Mouse (Mus musculus) kidney, postnatal 36 days (tissue): ENCODE data around the gene Robo1.

Experiments used
- DNase-seq, 2 experiments: peaks; one replicate each; pipeline ENCODE4 v3.0.0; 2021 to 2022; ENCODE audit warnings: mixed read lengths in 2 of 2

Gene Robo1

DNA sequence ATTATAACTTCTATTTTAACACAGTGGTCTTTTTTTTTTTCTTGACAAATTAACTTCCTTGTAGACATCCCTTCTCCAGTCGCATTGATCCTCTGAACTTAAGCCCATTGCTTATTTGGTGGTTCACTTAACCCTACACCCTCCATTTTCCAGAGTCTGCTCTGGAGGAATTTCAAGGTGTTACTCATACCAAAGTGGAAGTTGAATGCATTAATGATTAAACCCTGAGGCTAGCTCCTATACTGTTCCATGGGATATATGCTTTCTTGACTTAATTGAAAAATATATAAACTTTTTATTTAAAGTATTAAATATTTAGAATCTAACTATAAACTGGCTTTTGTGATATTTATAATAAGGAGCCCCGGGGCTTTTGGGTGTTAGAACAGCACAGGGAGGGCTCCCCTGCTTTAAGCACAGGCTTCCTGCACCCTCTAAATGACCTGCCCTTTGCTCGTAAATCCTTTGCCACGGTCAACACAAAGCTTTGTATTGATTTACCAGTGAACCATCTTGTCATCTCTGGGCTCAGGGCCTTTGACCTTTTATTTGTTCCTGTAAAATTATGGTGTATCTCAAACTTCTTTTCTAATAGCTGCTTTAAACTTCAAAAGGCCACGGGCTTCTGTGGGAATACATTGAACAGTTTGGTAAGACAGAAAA is 522.4 kb downstream of the Robo1 start:
- DNase-seq: no peak

DNA sequence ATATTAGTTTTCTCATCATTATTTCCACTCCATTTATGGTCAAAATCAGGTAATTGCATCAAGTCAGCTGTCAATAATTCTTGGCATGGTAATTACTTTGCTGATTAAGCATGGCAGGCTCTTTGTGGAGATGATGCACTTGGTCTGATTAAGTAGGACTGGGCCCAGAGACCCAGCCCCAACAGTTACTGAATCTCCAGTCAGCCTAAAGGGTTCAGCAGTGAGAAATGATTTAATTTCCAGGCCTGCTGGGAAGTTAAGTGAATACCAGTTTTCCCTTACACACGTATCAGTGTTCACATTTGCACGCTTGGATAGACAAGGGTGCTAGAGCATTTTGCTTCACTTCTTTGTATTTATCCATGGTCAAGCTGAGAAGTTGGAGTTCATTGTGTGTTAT is 526.2 kb downstream of the Robo1 start:
- no peak for DNase-seq

DNA sequence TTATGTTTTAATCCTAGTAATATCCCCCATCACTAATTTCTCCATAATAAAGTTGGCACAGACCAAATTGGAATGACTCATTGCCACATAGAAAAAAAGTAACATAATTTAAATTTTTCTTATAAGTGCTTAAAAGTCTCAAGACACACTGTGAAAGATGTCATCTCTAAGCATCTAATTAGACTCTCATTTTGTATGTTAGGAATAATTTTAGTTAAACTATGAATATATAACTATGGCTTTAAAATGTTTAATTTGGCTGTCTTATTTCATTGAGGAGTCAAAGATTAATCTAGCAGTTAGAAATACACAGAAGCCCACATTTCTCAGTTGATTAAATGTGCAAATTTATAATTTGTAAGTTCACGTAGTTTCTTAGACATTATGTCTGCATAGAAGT is 530.9 kb downstream of the Robo1 start:
- DNase-seq: no peak

DNA sequence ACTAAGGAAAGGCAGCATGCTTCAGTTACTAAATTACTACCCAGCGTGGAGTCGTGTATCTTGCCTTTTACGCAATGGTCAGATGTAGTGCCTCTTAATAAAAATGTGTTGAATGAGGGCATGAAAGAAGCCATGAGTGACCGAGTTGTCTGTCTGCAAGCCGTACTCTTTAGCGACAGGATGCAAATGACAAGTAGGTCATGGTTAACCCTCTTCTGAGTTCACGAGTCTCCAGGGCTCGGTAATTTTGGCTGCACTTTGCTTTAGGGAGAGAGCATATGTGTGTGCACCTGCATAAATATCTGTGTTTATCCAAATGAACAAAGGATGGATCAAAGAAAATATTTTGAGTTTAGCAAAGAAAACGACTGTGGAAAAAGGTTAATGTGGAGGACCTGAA is 533.0 kb downstream of the Robo1 start:
- DNase-seq: no peak

DNA sequence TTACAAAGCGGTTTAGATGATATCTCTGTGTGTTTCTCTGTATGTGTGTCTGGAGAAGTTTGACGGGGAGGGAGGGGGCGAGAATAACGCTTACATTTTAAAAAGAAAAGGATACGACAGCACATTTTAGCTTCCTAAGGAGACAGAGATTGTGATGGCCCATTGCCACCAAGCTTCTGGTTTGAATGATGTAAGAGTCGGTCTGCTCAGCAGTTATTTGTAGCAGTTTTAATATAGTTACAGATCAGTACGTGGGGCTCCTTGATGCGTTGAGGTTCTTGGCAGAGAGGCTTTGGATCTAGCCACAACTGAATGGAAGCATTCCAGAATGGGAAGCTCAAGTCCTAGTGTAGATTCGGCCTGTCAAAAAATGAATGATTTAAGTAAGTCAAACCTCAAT is 546.0 kb downstream of the Robo1 start:
- no peak for DNase-seq

DNA sequence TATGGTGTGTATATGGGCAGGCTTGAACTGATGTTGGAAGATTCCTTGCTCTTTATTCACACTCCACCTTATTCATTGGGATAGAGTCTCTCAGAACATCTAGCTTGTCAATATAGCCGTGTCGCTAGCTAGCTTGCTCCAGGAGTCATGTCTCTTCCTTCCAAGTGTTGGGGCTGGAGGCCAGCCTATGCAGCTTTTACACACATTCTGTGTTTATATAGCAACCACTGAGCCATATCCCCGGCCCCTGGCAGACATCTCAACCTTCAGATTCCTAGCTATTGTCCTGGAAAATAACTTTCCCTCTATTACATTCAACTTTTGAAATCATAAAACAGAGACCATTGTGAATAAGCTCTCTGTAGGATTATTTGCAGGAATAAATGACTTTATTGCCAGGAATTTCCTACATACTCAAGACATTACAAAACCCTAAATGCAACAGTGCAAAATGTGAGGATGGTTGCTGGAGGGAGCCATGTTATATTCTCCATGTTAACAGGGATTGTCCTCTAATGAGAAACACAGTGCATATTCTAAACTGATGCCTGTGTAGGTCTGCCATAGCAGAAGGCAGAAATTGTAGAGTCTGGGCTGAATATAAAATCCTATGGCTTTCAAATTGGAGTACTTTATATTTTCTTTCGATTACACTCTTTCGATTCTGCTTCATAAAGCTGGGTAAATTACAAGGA is 546.9 kb downstream of the Robo1 start:
- no peak for DNase-seq

DNA sequence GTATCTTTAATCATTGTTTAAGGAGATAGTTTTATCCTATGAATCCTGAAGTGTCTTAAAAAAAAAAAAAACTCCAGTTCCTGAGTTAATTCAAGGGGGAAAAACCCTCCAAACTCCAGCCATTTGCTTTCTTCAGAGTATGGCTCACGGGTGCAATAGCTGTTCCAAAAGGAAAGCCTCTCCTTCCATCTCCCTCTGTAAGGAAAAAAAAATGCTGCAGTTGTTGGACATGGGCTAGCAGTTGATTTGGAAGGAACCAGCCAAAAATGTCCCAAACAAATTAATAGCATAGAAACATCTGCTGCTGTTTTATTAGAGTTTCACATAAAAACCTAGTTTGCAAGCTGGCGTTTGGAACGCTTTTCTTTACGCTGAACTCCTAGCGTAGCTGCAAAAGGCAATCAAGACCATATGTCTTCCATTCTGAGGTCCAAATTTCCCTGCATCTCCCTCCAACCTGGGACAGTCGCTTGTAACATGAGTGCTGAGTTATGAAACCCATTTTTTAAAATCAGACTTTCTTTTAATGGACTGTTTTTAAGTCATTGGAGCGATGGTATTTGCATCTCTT is 553.7 kb downstream of the Robo1 start:
- DNase-seq: no peak

DNA sequence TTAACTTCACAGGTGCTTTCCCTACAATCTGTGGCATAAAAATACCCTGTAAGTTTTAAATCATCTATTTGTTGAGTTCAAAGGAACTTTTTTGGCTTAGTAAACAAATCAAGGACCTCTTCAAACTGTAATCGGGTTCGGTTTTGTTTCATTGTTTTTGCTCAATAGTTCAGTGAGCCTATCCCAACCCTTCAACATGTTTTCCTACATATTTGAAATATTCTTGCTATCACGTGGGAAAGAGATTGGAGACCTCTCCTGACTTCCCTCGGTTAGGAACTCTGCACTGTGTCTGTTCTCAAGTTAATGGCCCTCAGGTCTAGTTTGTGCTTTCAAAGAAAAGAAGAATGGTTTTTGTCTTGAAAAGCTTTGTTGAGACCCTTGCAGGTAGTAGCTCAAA is 557.9 kb downstream of the Robo1 start:
- no peak for DNase-seq

DNA sequence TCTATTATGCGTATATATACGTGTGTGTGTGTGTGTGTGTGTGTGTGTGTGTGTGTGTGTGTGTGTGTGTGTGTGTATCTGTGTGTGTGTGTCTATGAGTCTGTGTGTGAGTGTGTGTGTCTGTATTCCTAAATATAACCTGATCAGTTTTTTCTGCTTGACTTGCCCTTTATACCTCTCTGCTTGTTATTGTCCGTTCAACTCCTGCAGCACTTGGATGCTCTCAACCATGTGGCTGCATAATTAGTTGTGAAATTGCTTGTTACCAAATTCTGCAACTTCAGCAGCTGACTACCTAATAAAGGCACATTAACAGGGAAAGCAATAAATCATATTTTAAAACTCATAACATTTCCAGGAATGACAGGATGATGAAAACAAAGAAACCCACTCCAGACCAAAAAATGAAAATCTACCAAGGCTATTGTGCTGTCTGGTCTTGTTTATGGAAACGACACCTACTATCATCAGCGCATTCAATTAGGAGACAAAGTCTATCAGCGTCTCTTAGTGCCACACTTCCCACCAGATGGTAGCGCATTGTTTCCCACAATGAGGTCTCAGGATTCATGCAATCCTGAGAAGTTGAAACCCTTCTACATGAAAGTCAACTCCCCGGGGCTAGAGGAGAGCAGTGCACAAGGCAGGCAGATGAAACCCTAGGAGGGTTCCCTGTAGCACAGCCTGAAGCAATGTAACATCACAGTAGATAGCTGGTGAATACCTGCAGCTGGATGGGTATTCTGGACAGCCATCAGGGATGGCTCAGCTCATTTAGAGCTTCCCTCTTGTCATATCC is 567.0 kb downstream of the Robo1 start:
- DNase-seq: no peak

DNA sequence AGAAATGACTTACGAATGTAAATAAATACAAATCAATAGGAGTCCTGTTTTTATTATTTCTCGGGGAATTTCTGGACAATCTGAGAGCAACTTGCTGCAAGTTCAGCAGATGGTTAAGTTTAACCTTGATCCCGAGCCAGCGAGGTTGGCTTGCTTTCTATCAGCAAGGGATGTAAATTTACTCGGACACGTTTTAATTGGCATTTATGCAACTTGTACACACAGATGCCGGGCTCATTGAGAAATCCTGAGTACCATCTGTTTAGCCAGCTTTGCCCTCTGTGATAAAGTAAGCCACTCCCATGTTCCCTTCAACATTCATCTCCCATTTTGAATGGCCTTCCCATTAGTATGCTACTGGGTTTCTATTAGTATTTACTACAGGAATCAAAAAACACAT is 580.0 kb downstream of the Robo1 start:
- DNase-seq: no peak

DNA sequence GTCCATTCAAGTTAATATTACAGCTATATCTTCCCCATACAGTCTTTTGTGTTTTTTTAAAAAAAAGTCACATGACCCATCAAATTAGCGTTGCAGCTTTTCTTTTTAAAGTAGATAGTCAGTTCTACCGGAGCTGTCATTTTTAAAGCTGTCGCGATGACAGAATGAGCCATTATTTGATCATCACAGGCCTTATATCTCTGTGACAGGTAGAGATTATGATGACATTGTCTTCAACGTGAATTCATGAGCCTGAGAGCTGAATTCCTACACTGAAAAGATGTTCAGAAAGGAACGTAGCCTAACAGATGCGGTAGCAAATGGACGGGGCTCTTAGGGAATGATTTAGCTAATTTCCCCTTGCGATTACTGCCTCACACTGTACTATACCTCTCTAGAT is 581.3 kb downstream of the Robo1 start:
- no peak for DNase-seq

DNA sequence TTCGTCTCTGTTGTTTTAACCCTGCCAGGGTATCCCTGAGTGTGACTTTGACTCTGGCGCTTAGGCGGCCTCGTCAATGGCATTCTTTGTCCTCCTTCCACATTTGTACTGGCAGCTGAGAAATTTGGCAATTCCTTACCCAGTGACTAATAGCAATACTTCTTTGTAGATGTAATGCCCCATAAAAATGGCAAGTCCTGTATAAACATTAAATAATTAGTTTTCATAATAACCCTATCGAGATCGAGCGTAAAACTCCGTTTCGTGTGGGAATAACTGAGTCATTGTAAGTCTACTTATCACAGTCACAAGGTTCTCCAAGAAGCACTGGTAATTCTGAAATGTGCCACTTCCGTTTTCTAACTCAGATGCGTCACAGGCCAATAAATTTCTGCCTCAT is 589.0 kb downstream of the Robo1 start:
- DNase-seq: no peak

DNA sequence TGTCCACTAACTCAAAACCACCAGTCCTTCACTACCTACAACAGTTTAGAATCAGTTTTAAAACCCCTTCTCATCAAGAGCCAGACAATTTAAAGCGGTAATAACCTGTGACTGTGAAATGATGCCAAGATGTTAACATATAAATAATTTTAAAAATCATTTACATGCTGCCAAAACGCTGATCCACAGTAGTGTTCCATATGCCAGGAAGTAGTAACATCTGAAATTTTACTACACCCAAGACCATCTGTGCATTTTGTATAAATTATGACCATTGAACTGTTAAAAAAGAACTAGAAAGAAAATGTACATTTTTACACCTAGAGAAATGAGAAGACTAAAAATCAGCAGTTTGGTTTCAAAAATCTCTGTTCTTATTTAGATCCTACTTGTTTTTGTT is 600.8 kb downstream of the Robo1 start:
- DNase-seq: no peak

DNA sequence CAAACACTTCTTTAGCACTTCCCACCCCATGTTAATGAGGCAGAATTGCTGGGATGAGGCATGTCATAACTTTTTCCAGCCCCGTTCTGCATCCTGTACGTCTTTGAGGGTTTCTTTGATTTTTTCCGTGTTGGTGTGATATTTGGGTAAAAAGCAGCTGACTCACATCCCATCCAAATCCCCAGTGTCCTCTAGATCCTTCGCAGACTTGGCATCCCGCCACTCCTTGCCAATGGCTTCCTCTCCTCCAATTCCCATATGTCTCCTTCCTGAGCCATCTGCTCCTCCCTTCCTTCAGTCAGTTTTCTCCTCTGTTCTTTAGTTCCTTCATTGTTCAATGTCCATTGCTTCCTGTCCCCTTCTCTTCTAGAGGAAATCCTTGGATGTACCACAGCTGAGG is 605.0 kb downstream of the Robo1 start:
- DNase-seq: peak; percentile 20 to 66

DNA sequence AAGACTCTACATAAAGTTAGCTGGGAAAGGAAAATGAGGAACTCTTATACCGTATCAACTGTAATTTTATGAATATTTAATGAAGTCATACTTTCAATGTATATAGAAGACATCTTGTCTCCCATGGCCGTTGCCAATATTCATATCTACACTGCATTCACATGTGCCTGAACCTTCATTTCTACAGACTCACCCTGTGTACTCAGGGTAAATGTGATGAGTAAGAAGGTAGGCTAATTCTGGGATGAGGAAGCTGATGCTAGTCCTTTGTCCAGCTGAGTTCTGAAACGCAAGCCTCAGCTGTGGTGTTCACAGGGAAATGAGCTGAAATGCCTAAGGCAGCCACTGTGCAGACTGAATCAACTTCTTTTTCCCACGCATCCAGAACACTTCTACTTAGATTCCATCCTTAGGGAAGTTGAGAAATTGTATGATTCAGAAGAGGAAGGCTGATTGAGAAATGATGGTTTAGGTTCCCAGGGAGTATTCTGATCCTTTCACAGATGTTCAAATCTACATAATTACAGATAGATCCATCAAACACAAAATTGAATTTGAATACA is 606.0 kb downstream of the Robo1 start:
- no peak for DNase-seq

DNA sequence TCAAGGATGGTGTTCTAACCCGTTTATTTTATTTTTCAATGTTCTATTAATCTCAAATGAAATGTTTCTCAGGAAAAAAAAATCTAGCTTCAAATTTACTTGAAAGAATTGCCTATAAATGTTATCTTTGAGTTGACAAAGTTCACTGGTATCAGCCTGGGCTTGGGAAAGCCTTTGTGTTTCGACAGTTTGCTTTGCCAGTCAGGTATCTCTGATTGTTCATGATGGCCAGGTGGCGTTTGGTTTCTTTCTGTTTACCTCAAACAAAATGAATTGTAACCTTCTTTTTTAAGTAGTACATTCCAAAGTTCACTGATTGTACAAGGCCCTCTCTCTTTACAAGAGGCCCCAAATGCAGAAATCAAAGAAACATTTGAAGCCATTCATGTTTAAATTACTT is 611.9 kb downstream of the Robo1 start:
- no peak for DNase-seq

DNA sequence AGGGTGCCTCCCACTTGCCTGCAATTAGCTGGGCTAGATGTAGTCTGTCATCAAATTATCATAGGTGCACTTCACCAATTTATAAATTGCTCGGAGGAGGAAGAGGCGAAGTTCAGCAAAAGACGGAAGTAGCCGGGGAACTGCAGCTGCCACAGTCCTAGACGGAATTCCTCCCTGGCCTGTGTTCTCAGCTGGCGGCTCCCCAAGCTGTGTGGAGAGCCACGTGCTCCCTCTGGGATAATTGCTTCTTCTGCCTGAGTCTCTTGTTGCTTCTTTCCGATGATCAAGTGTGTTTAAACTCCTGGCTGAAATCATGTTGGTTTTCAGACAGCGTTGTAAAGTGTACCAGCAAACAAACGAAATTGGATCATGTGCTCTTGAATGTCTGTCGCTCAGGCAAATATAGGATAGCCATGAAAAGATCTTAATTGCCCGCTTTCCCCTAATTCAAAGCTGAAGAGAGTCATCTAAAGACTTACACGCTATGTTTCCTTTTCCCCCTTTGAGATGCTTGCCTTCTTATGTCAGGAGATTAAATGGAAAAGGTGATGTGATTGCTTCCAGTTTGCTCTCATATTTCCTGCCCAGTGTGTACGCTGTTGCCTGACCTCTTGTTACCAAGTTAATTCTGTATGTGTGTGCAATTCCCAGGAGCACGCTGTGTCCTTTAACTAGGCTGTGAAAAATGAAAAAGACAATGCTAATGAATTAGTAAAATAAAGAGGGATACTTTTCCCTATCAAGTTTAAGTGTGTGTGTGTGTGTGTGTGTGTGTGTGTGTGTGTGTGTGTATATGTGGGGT is 616.5 kb downstream of the Robo1 start:
- DNase-seq: peak; percentile 69 to 82

DNA sequence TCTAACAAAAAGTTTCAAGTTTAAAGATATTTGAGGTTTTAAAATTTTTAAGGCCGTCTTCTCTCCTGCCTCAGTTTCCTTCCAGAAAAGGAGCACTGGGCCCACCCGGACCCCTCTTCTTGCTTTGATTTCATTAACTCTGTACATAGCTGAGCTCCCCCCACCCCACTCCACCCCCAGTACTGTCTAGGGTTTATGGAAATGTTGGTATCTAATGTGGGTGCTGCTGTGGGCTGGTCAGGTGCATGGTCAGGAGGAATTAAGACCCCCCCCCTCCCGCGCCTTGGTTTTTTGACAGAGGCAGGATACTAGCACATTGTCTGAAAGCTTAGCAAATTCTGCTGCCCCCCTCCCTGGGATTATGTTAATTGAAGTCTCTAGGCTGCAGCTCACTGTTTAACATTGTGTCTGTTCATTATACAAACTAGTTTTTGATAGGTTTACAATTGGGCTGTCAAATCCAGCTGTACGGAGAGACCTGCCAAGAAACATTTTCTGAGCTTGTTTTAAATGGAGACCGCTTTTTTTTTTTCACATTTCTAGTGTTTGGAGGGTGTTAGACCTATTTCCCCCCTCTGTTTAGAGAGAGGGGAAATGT is 620.5 kb downstream of the Robo1 start:
- DNase-seq: no peak

DNA sequence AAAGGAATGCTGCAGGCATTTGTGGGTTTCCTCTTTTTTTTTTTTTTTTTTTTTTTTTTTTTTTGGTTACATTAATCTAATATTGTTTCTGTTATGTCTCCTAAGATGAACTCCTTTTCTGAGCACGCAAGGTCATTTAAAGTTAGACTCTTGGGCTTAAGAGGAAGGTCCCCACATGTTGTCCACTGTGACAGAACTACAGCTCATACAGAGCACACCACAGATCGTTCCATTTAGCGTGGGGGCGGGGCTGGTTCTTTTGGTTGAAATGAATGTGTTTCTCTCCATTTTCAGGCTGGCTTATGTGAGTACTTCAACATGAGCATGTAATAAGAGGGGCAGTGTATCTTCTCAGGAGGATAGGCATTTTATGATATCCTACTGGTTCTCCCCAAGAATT is 622.8 kb downstream of the Robo1 start:
- DNase-seq: peak in 1 of 2 experiments; percentile 6

DNA sequence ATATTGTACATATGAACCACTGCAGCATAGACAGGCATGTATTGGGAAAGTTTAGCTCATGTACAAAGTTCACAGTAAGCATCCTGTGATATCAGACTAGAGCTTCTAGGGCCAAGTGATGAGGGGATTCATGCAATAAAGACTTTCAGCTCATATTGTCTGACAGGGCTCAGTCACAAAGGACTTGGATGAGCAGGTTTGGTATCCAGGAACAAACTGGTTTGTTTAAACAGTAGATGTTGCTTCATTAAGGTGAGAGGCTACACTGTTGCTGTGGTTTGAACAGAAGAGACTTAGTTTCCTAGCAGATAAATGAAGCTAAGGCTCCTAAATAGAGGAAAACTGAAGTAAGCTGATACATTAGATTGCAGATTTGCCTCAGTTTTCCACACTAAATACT is 626.8 kb downstream of the Robo1 start:
- no peak for DNase-seq

DNA sequence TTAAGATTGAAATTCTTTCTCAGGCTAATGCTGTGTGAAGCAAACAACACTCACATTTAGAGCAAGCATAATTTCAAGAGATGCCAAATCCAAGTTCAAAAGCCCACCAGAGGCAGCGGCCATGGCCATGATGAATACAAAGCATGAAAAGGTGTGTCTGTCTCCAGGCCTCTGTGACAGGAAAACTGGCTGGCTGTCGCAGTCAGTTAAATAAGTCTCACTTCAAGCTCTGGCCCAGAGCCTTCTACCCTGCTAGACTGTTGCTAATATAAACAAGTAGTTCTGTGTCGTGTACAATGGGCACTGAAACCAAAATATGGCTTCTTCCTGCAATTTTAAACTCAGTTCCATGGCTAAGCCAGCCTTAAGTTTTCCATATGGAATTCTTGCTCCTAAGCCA is 629.1 kb downstream of the Robo1 start:
- DNase-seq: no peak

DNA sequence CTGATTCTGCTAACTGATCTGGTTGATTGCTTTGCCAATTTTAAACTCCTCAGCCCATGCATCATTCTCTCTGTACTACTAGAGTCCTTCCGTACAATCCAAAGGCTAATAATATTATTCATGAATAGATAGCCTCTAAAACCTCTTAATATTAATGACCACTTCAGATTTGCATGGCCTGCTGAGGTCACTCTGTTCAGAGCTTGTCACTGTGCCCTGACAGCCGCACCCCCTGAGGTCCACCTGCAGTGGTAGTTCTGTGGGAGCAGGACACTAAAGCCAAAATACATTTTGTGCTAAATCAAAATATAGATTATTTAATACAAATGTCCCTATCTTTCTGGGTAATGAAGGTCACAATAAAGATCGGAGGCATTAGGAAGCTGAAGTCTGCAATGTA is 631.8 kb downstream of the Robo1 start:
- no peak for DNase-seq
